Mouse (Mus musculus) ovary, postnatal 36 days (tissue): ENCODE measurements around the gene Mapkbp1.

Experiments
- DNase-seq: peaks from one replicate; pipeline ENCODE4 v3.0.0; 2022; ENCODE audit warnings: low spot score, mixed read lengths

Gene Mapkbp1

GRCm38 (mm10) chr2:120054771-120055552 lies 82.5 kb downstream of the Mapkbp1 start:
- DNase-seq, result peak; percentile 47

DNA sequence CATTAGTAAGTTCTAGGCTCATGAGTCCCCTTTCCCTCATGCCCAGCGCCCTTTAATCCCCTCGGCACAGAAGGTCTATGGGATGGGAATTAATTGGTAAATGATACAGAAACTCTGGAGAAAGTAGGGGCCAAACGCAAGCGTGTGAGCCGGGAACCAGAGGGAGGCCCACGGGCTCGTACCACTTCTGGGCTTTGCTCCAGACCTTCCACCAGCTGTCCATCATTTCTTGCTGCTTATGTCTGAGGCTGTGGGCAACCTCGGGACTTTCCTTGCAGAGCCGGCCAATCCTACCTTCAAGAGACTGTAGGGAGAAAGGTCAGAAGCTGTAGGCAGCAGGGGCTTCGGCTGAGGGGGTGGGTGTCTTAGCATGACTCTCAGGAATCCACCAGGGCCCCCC lies 83.4 kb downstream of the Mapkbp1 start:
- DNase-seq, result no peak

- DNase-seq, result no peak
Observed at GRCm38 (mm10) chr2:120058818-120059217, 86.3 kb downstream of the Mapkbp1 start.

DNA sequence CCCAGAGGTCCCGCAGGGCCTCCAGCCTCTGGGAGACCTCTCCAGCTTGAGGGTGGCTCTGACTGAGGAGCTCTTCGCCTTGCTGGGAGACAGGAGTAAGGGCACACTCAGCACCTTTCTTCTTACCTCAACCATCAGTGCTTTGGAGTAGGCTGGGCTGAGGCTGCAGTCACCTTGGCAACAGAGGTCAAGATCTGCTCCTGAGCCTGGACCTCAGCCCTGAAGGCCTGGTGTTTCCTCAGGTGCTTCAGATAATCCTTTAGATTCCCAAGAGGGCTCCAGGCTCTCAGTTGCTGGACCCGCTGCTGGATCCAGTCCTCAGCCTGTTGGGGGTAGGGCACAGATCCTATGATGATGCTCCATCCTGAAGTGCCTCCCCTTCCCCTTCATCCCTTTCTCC lies 87.0 kb downstream of the Mapkbp1 start:
- DNase-seq, result no peak

DNA sequence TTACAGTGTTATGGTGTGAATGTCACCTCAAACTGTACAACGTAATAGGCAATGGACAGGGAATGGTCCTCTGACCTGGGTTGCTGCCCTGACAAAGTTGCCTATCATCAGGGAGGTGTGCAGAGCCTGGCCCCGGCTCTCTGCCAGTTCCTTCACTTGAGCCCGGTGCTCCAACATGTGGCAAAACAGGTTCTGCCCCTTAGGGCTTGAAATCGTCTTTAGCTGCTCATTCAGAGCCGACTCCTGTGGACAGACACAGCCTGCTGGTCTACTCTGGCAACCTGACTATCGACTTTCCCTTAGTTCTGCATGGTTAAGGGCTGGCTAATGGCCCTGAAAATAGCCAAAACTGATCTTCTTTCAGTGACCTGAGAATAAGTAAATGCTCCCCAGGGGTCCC lies 87.7 kb downstream of the Mapkbp1 start:
- no peak for DNase-seq

- no peak for DNase-seq
Observed at GRCm38 (mm10) chr2:120060651-120061050, 88.2 kb downstream of the Mapkbp1 start.

GRCm38 (mm10) chr2:120062248-120062647 lies 89.7 kb downstream of the Mapkbp1 start:
- no peak for DNase-seq

GRCm38 (mm10) chr2:120064639-120065038 lies 92.1 kb downstream of the Mapkbp1 start:
- no peak for DNase-seq

- DNase-seq, result no peak
Observed at GRCm38 (mm10) chr2:120065243-120065642, 92.7 kb downstream of the Mapkbp1 start.

- DNase-seq, result no peak
Observed at GRCm38 (mm10) chr2:120066224-120066623, 93.7 kb downstream of the Mapkbp1 start.

DNA sequence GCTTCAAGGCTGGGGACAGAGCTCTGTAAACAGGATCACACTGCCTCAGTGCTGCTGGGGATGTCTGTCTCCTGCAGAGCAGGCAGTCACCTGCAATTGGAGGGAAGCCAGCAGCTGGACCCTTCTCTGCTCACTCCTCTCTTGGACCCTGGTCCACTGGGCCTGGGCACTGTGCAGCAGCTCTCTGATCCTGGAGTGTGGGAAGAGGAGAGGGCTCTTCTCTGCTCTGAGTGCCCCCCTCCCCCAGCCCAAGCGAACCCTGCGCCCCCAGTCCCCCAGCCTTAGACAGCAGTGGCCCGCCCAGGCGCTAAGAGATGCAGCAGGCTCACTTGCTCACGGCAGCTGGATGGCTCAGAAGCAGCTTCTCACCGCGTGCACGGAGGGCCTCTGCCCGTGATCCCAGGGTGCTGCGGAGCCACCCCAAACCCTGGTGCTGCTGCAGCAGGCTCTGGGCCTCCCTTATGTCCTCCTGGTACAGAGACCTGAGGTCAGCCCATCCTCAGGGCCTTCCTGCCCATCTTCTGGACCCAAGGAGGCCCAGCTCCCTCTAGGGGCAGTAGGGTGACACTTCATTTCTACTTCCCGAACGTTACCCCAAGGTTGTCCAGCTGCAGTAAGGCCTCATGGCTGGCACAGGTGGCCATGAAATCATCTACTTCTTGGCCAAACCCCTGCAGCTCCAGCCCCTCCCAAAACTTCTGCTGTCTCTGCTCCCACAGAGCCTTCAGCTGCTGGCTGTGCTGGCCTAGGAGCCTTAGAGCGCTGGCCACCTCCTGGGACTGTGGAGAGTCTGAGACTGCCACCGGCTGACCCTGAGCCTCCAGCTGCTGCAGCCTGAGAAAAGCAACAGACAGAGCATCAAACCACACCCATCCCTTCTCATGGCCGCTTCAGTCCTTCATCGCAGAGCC lies 96.3 kb downstream of the Mapkbp1 start:
- DNase-seq, result peak; percentile 48

DNA sequence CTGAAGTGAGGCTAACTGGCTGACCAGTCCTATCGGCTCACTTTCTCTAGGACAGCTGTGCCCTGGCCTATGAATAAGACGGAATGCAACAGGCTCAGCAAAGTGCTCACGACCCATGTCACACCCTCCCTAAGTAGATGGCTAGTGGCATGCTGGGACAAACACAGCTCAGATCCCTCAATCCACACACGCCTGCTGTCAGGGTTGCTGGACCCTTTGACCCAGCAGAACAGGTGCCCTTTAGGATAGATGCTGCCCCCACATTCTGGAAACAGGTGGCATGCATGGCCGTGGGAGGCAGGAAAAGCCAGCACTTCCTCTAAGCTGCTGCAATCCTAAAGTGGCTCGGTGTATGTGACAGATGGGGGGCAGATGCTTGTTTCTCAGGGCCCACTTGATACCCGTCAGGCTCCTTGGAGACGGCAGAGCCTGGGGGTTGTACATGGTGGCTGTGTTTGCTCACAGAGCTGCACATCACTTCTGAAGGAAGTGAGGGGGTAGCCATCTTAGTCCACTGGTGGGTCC lies 97.0 kb downstream of the Mapkbp1 start:
- no peak for DNase-seq

DNA sequence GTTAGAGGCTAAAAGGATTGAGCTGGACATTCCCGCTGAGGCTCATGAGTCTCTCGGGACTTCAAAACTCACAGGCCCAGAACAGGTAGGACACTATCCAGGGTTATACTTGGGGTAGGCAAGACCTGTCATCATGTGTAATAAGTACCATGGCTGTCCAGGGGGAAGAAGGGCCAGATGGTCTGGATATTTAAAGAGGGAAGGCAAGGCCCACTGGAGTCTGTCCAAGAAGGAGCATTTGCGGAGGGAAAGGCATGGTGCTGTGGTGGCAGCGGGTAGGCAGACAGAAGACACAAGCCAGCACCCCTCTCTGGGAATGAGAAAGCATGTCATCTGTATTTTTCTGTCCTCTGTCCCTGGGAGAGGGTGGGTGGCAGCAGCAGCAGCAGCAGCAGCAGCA lies 101.6 kb downstream of the Mapkbp1 start:
- no peak for DNase-seq

- DNase-seq, result peak; percentile 69
Observed at GRCm38 (mm10) chr2:120076076-120076705, 103.7 kb downstream of the Mapkbp1 start.
